Mouse (Mus musculus): ENCODE results near the gene Megf11. TPM values are rescaled to one million over a fixed set of nuclear protein-coding genes. Genes with fewer than 3 reads are reported as not detected.

Gene Megf11
- total and polyA plus RNA-seq, 3 experiments: 0.08 to 0.93 TPM; not detected in 1

- Histone ChIP-seq H3K4me3 (ENCODE audit: control insufficient read depth in 1 of 2, insufficient read depth in 1 of 2, low read depth in 2 of 2, low read length in 2 of 2) (no peak overlapping the region), H3K9me3 (replicated peaks; ENCODE audit: insufficient read depth, low read length) (no peaks in the 10 kb centered on the region), H3K9ac (ENCODE audit: control insufficient read depth, low read depth, low read length, poor library complexity, severe bottlenecking) (no peak overlapping the region), H3K4me1 (ENCODE audit: control insufficient read depth in 1 of 2, insufficient read depth in 2 of 2, low read length in 2 of 2) (no peaks in the 10 kb centered on the region), H3K27ac (ENCODE audit: control insufficient read depth, low read depth, low read length) (no peak overlapping the region), H3K79me2 (ENCODE audit: control insufficient read depth, insufficient read depth, low read length, poor library complexity) (no peaks in the 10 kb centered on the region), H3K36me3 (ENCODE audit: control insufficient read depth in 1 of 2, insufficient read depth in 2 of 2, low read length in 2 of 2) (no peaks in the 10 kb centered on the region), H3K27me3 (ENCODE audit: control insufficient read depth in 1 of 2, insufficient read depth in 2 of 2, low read length in 2 of 2) (peaks cover 0 to 6% of the 10 kb centered on the region in 2 experiments)
- TF ChIP-seq CTCF (IDR thresholded peaks at IDR 0.05 in 2 of 3, conservative IDR thresholded peaks at IDR 0.05 in 1 of 3; ENCODE audit: control insufficient read depth in 1 of 3, insufficient read depth in 1 of 3, low read depth in 2 of 3, low read length in 3 of 3, poor library complexity in 1 of 3, severe bottlenecking in 1 of 3) (no peak), POLR2AphosphoS5 (IDR thresholded peaks at IDR 0.05; ENCODE audit: borderline replicate concordance, low read depth, low read length) (no peak), GABPA (IDR thresholded peaks at IDR 0.05; ENCODE audit: low read depth, low read length) (no peak), KAT2A (conservative IDR thresholded peaks at IDR 0.05; ENCODE audit: low read depth, low read length) (no peak), MAX (IDR thresholded peaks at IDR 0.05; ENCODE audit: low read length) (no peak), MAFK (IDR thresholded peaks at IDR 0.05; ENCODE audit: borderline replicate concordance, low read depth, low read length) (no peak), TCF12 (IDR thresholded peaks at IDR 0.05; ENCODE audit: low read depth, low read length) (no peak), E2F4 (IDR thresholded peaks at IDR 0.05; ENCODE audit: borderline replicate concordance, low read depth, low read length) (no peak), SIN3A (IDR thresholded peaks at IDR 0.05; ENCODE audit: low read length) (no peak), CHD2 (IDR thresholded peaks at IDR 0.05; ENCODE audit: low read length) (no peak), SMC3 (IDR thresholded peaks at IDR 0.05; ENCODE audit: low read depth, low read length) (no peak), NELFE (IDR thresholded peaks at IDR 0.05; ENCODE audit: low read depth, low read length) (no peak), RAD21 (IDR thresholded peaks at IDR 0.05; ENCODE audit: low read depth, low read length) (no peak), MXI1 (IDR thresholded peaks at IDR 0.05; ENCODE audit: low read depth, low read length) (no peak)
- DNase-seq (ENCODE audit: low read depth, low spot score): no peak
These were observed 244.4 kb downstream of the Megf11 start for GRCm38 (mm10) chr9:64629802-64630201.

- Histone ChIP-seq H3K79me2 (ENCODE audit: control insufficient read depth, insufficient read depth, low read length, poor library complexity) (no peaks in the 10 kb centered on the region), H3K4me3 (ENCODE audit: control insufficient read depth in 1 of 2, insufficient read depth in 1 of 2, low read depth in 2 of 2, low read length in 2 of 2) (no peak overlapping the region), H3K4me1 (ENCODE audit: control insufficient read depth in 1 of 2, insufficient read depth in 2 of 2, low read length in 2 of 2) (no peaks in the 10 kb centered on the region), H3K27ac (ENCODE audit: control insufficient read depth, low read depth, low read length) (no peak overlapping the region), H3K9ac (ENCODE audit: control insufficient read depth, low read depth, low read length, poor library complexity, severe bottlenecking) (no peak overlapping the region), H3K27me3 (ENCODE audit: control insufficient read depth in 1 of 2, insufficient read depth in 2 of 2, low read length in 2 of 2) (peaks cover 0 to 4% of the 10 kb centered on the region in 2 experiments), H3K36me3 (ENCODE audit: control insufficient read depth in 1 of 2, insufficient read depth in 2 of 2, low read length in 2 of 2) (no peaks in the 10 kb centered on the region), H3K9me3 (replicated peaks; ENCODE audit: insufficient read depth, low read length) (no peaks in the 10 kb centered on the region)
- no peak for DNase-seq (ENCODE audit: low read depth, low spot score)
- TF ChIP-seq CTCF (IDR thresholded peaks at IDR 0.05 in 2 of 3, conservative IDR thresholded peaks at IDR 0.05 in 1 of 3; ENCODE audit: control insufficient read depth in 1 of 3, insufficient read depth in 1 of 3, low read depth in 2 of 3, low read length in 3 of 3, poor library complexity in 1 of 3, severe bottlenecking in 1 of 3): no peak
- no peak for TF ChIP-seq GABPA (IDR thresholded peaks at IDR 0.05; ENCODE audit: low read depth, low read length)
- no peak for TF ChIP-seq SIN3A (IDR thresholded peaks at IDR 0.05; ENCODE audit: low read length)
- TF ChIP-seq ELF1 (IDR thresholded peaks at IDR 0.05; ENCODE audit: low read depth, low read length): no peak
- no peak for TF ChIP-seq MAX (IDR thresholded peaks at IDR 0.05; ENCODE audit: low read length)
- TF ChIP-seq TBP (IDR thresholded peaks at IDR 0.05; ENCODE audit: low read depth, low read length): no peak
- TF ChIP-seq MAZ (IDR thresholded peaks at IDR 0.05; ENCODE audit: low read depth, low read length): no peak
- no peak for TF ChIP-seq RAD21 (IDR thresholded peaks at IDR 0.05; ENCODE audit: low read depth, low read length)
- TF ChIP-seq CHD1 (IDR thresholded peaks at IDR 0.05; ENCODE audit: low read depth, low read length): no peak
- TF ChIP-seq KAT2A (conservative IDR thresholded peaks at IDR 0.05; ENCODE audit: low read depth, low read length): no peak
- TF ChIP-seq BHLHE40 (IDR thresholded peaks at IDR 0.05; ENCODE audit: borderline replicate concordance, low read depth, low read length): no peak
- no peak for TF ChIP-seq POLR2AphosphoS5 (IDR thresholded peaks at IDR 0.05; ENCODE audit: borderline replicate concordance, low read depth, low read length)
- TF ChIP-seq RCOR1 (IDR thresholded peaks at IDR 0.05; ENCODE audit: low read depth, low read length): no peak
- no peak for TF ChIP-seq MXI1 (IDR thresholded peaks at IDR 0.05; ENCODE audit: low read depth, low read length)
- TF ChIP-seq UBTF (IDR thresholded peaks at IDR 0.05; ENCODE audit: borderline replicate concordance, insufficient read depth, low read depth, low read length): no peak
These were observed 247.7 kb downstream of the Megf11 start for GRCm38 (mm10) chr9:64633169-64633568.
